Mouse (Mus musculus) G1E-ER4 (cell line): ENCODE measurements around the gene Kdr. TPM values are rescaled to one million over a fixed set of nuclear protein-coding genes. Genes with fewer than 3 reads are reported as not detected.

ENCODE experiments used
- GATA1 ChIP-seq: IDR thresholded peaks from one replicate; pipeline ENCODE4 v1.8.0; 2012; ENCODE audit warnings: low read length, inconsistent platforms
- polyA plus RNA-seq: library from polyadenylated mRNA; stranded (reverse); fragments of >175 nt; gene quantifications from 2 replicates; pipeline ENCODE4 v1.2.3, GENCODE M21; 2012

The Kdr gene
- polyA plus RNA-seq = 0.01 and 0.03 TPM in 2 replicates

- no peak for TF ChIP-seq GATA1
Measured at GRCm38 (mm10) chr5:75978374-75979100, at the start of gene Kdr. TSS of gene Kdr (minus strand) at chr5:75978458.

- no peak for TF ChIP-seq GATA1
Measured at GRCm38 (mm10) chr5:76026805-76027204, 48.5 kb upstream of the Kdr start.

- no peak for TF ChIP-seq GATA1
Measured at GRCm38 (mm10) chr5:76025996-76026665, 47.9 kb upstream of the Kdr start.

GRCm38 (mm10) chr5:76023011-76023773 is 44.9 kb upstream of the Kdr start:
- TF ChIP-seq GATA1 = peak; percentile 36

DNA sequence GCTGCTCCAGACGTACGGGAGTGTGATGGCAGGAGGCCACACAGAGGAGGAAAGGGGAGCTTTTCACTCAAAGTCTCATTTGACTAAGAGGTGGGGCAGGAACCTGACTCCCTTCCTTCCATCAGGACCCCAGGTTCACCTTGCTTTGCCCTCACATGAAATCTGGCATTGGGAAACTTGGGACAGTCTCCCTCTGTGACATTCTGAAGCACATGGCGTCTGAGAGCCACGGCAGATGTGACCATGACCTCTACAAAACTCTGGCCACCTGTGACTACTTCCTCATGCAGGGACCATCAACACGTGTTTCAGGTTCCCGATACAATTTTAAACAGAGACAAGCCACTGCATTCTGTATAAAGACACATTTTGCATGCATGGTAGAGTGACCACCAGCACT is 44.2 kb upstream of the Kdr start:
- no peak for TF ChIP-seq GATA1

- TF ChIP-seq GATA1 = no peak
Measured at GRCm38 (mm10) chr5:76018321-76018720, 40.1 kb upstream of the Kdr start.

DNA sequence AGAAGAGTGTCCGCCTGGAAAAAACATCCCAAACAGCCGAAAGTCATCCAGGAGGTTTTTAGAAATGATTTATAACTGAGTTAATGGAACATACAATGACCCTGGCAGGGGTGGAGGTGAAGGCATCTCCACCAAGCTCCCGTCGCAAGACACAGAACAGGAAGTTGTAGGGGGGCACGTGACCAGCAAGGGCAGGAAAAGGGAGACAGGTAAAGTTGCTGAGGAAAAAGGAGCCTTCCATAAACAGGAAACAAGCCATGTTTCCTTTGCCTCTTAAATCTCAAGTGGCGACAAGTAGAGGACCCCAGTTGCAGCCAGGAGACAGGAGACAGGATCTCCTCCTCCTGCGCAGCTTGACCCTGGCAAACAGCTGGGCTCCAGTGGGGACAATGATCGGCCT is 37.8 kb upstream of the Kdr start:
- no peak for TF ChIP-seq GATA1

DNA sequence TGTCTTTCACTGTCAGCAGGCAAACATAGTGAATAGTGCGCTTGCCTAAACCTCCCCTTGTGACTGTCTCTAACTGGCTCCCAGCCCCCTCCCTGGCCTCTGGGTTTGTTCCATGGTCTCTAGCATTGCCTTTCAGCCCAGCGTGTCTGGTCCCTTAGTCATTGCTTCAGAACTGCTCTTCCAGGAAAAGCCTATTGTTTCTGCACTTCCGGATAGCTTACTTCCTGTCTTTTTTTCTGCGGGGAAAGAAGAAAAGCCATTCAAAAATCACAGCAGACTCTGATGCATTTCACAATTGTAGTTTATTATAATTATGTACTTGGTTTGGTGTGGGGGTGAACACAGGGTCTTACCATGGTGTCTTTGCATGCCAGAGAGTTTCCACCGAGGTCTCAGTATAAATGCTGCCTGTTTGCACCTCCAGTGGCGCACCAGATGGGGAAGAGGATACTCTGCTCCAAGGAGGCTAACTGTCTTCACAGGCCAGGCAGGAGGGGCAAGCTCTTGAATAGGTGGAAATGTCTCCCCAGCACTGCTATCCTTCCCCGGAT is 35.7 kb upstream of the Kdr start:
- TF ChIP-seq GATA1 = no peak

- no peak for TF ChIP-seq GATA1
Measured at GRCm38 (mm10) chr5:76006403-76006802, 28.1 kb upstream of the Kdr start.

DNA sequence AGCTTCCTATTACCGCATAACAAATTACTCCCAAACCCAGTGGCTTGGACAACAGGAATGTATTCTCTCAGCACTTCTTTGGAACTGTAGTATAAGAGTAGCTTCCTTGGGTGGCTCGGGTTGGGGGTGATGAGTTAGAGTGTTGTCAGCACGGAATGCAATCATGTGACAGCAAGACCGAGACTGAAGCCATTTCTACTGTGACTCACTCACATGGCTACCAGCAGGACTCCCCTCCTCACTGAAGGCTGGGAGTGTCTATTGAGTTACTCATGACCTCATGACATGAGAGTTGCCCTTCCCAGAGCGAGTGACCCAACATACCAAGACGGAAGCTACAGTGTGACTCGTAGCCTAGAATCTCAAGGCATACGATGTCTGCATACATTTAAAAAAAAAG is 12.0 kb upstream of the Kdr start:
- TF ChIP-seq GATA1 = no peak

GRCm38 (mm10) chr5:75987530-75987929 is 9.3 kb upstream of the Kdr start:
- TF ChIP-seq GATA1 = no peak

- TF ChIP-seq GATA1 = no peak
Measured at GRCm38 (mm10) chr5:75980521-75981311, 2.5 kb upstream of the Kdr start.

DNA sequence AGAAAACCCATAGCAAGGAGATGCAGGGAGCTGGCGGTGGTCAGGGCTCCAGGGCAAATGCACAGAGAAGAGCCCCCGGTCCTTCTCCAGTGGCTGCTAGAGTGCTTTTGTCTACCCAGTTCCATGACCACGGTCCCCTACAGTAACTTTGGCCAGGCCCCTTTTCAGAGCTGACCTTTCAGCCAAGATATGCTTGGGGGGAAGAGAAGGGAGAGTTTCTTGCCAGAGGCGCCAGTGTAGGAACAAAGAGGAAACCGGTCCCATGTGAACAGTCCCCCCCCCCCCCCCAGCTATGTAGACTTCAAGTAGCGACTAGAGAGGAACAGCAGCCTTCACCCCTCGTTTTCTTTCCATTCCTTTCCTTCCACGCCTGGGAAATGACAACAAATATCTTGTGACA is 850 bp upstream of the Kdr start:
- TF ChIP-seq GATA1 = no peak

DNA sequence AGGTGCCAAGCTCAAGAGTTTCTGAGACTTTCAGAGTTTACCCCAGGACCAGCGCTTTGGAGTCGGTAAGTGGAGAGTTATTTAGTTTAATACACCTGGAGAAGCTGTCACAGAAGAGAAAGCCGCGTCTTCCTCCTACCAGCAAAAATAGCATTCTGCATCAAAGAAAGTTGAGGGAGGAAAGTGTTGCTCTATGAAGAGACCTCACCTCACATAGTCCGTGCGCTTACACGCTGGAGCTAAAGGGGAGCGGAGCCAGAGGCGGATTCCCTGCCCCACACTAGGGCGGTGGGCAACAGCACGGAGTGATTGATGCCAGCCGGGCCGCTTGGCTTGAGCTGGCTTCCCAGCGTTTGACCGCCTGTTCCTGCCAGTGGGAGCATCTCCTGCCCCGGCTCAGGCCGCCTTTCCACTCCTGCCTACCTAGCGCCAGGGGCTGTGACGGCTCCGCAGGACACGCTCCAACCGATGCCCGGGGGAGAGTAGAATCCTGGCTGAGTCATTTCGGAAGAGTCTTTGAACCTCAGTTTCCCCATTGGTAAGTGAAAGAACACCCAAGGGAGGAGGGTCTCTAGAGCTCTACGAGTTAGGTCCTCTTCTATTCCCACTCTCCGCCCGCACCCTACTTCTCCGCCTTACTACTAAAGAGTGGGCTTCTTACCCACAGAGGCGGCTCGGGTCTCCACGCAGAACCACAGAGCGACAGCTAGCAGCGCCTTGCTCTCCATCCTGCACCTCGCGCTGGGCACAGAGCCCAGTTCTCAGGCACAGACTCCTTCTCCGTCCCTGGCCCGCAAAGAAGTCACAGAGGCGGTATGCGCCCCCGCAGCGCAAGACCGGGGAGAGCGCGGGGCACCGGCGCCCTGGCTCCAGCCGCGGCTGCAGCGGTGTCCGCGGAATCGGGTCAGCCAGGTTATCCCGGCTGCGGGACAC is 551 bp downstream of the Kdr start:
- no peak for TF ChIP-seq GATA1
